Mouse (Mus musculus) spleen, adult 2 months (tissue): Measurements from ENCODE around the gene Rbbp8nl. TPM values are rescaled to one million over a fixed set of nuclear protein-coding genes. Genes with fewer than 3 reads are reported as not detected.

Experiments
- DNase-seq, 2 experiments: peaks; one replicate each; pipeline versions ENCODE4 v3.0.0 to v3.0.0-alpha.2; 2012 to 2021; ENCODE audit warnings: low spot score in 2 of 2, low read depth in 1 of 2
- H3K27ac ChIP-seq: fragments of 200-500 bp; 2 replicates; pipeline ENCODE4 v1.5.1; 2012; ENCODE audit warnings: low read length, inconsistent platforms; ENCODE audit not compliant: insufficient read depth
- H3K27me3 ChIP-seq: fragments of 200-500 bp; 2 replicates; pipeline ENCODE4 v1.6.1; 2012; ENCODE audit warnings: mild to moderate bottlenecking, moderate library complexity, low read length, inconsistent platforms; ENCODE audit not compliant: control insufficient read depth, insufficient read depth
- H3K36me3 ChIP-seq: fragments of 200-500 bp; 2 replicates; pipeline ENCODE4 v1.6.1; 2012; ENCODE audit warnings: mild to moderate bottlenecking, low read length, inconsistent platforms; ENCODE audit not compliant: control insufficient read depth, insufficient read depth
- H3K4me1 ChIP-seq: fragments of 200-500 bp; 2 replicates; pipeline ENCODE4 v1.6.1; 2011; ENCODE audit warnings: inconsistent platforms; ENCODE audit not compliant: control insufficient read depth, insufficient read depth, insufficient read length
- H3K4me3 ChIP-seq: fragments of 200-500 bp; 2 replicates; pipeline ENCODE4 v1.5.1; 2011; ENCODE audit warnings: mild to moderate bottlenecking, inconsistent platforms; ENCODE audit not compliant: insufficient read depth, insufficient read length; ENCODE audit errors: extremely low read depth
- CTCF ChIP-seq: fragments of 200-500 bp; IDR thresholded peaks from 2 replicates; pipeline ENCODE4 v1.5.1; 2011; ENCODE audit warnings: mild to moderate bottlenecking, inconsistent platforms; ENCODE audit not compliant: insufficient read depth, insufficient read length, insufficient replicate concordance; ENCODE audit errors: extremely low read depth
- POLR2A ChIP-seq: fragments of 200-500 bp; IDR thresholded peaks from 2 replicates; pipeline ENCODE4 v1.6.1; 2011; ENCODE audit warnings: low read depth, low read length, inconsistent platforms
- WGBS: fragments of 180-500 bp; shearing (Covaris S2); methylation state at CpG from one replicate; pipeline ENCODE4 v1.1.7; 2018; 5-methylcytosine and 5-hydroxymethylcytosine counted together
- polyA plus RNA-seq: library from polyadenylated mRNA; depleted of rRNA; stranded (reverse); fragments of >200 nt; gene quantifications from 2 replicates; pipeline ENCODE4 v1.2.3, GENCODE M21; 2012; rRNA removed

The Rbbp8nl gene
- polyA plus RNA-seq, 1 experiment = not detected

DNA sequence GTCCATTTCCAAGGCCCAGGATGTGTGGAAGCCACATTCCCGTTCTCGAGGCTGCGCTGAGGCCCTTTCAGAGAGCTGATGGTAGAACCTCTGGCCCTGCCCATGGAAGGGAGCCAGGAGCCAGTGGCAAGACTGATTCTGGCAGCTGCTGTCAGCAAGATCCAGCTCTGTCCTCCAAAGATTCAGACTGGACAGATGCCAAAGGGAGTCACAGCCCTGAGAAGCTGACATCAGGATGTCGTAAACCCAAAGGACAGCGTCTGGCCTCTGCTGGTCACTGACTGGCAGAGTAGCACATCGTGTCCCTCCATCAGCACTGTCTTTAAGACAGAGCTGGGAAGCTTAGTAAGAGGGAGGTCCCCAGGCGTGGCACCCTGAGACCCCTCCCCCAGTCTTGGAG lies 61.1 kb downstream of the Rbbp8nl start:
- peaks cover 12% of the 10 kb centered on the region for H3K27me3 ChIP-seq
- TF ChIP-seq POLR2A = no peak
- no peaks in the 10 kb centered on the region for H3K36me3 ChIP-seq
- H3K4me1 ChIP-seq = peaks cover 5% of the 10 kb centered on the region; the same call in 1 of the 2 replicates
- no peak for DNase-seq
- H3K27ac ChIP-seq = no peak overlapping the region
- H3K4me3 ChIP-seq = no peak overlapping the region
- 83% methylated on average over 7 of the region's 7 CpGs for WGBS

DNA sequence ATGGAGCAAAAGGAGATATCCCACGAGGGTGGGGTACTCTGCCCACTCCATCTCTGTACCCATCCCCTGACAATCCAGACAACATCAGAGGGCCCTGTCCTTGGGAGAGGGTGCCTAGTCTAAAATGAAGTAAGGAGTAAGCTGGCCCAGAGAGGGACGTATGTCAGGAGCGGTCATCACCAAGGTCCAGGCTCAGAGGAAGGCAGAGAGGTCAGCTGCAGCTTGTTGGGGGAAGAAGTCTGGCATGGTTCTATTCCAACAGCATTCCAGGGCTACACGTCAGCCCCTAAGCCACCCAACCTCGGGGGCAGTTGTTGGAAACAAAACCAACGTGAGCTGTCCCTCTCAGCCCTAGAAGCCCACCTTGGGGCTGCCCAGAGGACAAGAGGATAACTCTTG lies 61.6 kb downstream of the Rbbp8nl start:
- Histone ChIP-seq H3K36me3 (no peaks in the 10 kb centered on the region), H3K27ac (no peak overlapping the region), H3K4me1 (peaks cover 5% of the 10 kb centered on the region; the same call in 1 of the 2 replicates), H3K4me3 (no peak overlapping the region), H3K27me3 (peaks cover 12% of the 10 kb centered on the region)
- WGBS = 67% methylated on average over 6 of the region's 6 CpGs
- no peak for DNase-seq
- no peak for TF ChIP-seq CTCF
- no peak for TF ChIP-seq POLR2A

Other genes with a start within 250 kb of the Rbbp8nl start
- gene Psma7, start 247.4 kb downstream of the Rbbp8nl start, polyA plus RNA-seq = 87.4 and 96.4 TPM in 2 replicates
- gene Ss18l1, start 247.4 kb downstream of the Rbbp8nl start, polyA plus RNA-seq = 5.9 and 6.8 TPM in 2 replicates
- 12.8 and 13.9 TPM in 2 replicates for gene Mtg2, start 219.3 kb downstream of the Rbbp8nl start, polyA plus RNA-seq
- gene Hrh3, start 185.4 kb downstream of the Rbbp8nl start, polyA plus RNA-seq = not detected in 2 replicates
- gene Osbpl2, start 170.6 kb downstream of the Rbbp8nl start, polyA plus RNA-seq = 12.3 and 14.3 TPM in 2 replicates
- 88.2 and 124 TPM in 2 replicates for gene Adrm1, start 118.4 kb downstream of the Rbbp8nl start, polyA plus RNA-seq
- 8.4 and 12.2 TPM in 2 replicates for gene Lama5, start 64.0 kb downstream of the Rbbp8nl start, polyA plus RNA-seq
- 2,793 and 4,124 TPM in 2 replicates for gene Rps21, start 32.5 kb downstream of the Rbbp8nl start, polyA plus RNA-seq
- 40.9 and 56.9 TPM in 2 replicates for gene Cables2, start 16.4 kb downstream of the Rbbp8nl start, polyA plus RNA-seq
- 0.12 and 0.26 TPM in 2 replicates for gene Gata5, start 44.8 kb upstream of the Rbbp8nl start, polyA plus RNA-seq
- 8.1 and 10.1 TPM in 2 replicates for gene Slco4a1, start 166.4 kb upstream of the Rbbp8nl start, polyA plus RNA-seq
- gene Ntsr1, start 210.1 kb upstream of the Rbbp8nl start, polyA plus RNA-seq = not detected in 2 replicates